Mouse (Mus musculus) WW6 (cell line): ENCODE data around the gene Fubp3.

ENCODE experiments used
- DNase-seq: peaks from one replicate; pipeline ENCODE4 v3.0.0-alpha.2; 2013; ENCODE audit warnings: low read depth, low spot score

Gene Fubp3

DNA sequence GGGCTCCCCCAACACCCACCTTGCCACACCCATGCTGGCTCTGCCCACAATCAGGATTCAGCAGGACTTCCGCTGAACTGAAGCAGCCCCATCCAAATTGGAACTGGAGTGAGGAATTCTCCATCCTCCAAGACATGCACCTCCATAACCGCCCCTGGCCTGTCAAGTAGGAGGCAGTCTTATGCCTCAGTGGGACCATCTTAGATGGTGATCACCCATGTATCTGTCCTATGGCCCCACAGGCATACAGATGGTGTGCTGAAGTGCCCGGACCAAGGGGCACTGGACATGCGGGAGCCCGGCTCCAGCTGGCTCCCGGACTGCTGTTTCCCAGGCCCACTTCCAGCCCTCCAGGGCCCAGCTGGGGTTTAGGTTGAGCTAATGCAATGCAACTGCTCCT lies 46.8 kb downstream of the Fubp3 start:
- DNase-seq: no peak

DNA sequence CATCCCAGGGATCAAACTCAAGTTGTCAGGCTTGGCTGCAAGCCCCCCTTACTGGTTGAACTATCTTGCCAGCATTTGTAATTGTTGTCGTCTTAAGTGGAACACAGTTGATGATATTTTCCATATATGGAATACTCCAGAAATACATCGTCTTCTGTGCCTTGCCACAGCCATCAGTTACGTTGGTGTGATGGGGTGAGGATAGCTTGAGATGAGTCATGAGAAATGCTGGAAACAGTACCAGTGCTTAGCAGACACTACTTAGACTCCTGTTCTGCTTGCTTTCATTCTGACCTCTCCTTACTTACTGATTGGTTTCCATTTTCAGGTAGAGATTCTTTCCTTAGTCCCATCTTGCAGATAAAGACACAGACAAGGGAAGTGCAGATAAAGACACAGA lies 61.1 kb downstream of the Fubp3 start:
- no peak for DNase-seq

DNA sequence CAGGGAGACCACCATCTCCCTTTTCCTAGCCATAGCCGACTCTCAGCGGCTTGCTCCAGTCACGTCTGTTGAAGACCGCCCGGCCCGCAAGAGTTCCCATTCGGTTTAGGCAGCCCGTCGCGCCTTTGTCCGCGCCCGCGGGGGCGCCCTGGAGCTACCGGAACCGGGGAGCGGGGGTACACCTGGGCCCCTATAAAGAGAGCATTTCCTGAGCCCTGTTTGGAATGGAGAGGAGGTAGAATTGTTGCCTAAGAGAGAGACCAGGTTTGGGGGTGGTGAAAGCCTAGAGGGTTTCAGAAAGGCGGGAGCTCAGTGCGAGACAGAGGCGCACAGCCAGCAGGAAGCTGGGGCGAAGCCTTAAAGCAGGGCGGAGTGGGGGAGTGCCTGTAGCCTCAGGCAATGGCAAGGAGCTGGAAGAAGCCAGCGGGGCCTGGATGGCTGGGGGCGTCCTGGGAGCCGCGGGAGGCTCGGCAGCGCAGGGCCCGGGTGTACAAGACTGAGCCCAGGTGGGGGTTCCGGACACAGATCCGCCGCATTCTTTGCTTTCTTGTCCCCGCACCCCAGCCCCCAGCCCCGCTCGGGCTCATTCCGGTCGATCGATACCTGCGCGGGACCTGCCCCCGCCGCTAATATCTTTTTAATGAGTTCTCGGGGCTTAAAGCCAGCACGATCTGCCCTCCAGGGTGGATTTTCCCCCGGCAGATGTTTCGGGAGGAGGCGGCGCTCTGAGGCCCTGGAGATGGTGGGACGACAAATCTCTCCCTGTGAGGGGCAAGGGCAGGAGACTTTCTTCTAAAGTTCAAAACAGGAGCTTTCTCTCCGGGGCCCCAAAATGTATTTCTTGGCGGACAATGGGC lies 63.1 kb downstream of the Fubp3 start:
- no peak for DNase-seq

DNA sequence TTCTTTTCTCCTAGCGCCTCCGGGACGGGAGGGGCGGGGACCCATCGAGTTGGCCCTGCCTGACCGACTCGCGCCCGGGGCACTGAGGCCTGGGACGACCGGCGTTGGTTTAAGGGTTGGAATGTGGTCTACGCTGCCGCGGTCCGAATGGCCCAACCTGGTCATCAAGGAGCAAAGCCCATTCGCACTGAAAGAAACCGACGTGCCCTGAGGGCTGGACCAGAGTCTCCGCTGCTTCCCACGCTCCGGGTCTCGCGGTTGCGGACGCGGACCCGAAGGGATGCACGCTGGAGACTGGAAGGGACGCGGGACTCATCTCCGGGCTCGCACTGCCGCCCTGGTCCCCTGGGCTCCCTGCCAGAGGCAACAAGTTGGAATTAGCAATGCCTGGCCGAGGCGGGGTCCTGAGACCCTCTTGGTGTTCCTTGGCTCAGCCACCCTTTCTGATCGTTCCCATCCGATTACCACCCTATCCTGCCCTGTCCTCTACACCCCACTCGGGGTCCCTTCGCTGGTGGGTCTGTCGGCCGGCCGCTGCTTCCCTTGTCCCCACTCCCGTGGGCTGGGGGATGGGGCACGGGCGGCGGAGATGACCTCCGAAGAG lies 63.8 kb downstream of the Fubp3 start:
- no peak for DNase-seq

DNA sequence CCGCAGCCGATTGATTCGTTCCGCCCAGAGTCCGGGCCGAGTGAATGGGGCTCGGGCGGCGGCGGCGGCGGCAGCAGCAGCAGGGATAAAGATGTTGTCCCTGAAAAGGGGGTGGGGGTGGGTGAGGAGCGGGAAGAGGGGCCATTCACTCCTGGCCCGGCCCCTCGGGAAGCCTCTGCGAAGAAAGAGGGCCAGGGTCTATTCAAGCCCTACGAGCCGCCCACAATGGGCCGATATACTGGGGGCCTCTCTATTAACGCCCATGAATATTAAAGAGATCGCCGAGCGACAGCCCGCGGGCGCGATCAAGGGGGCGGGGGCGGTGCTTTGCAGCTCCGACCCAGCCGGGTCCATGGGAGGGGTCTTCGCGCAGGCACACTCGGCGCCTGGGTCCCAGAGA lies 64.3 kb downstream of the Fubp3 start:
- DNase-seq: no peak

DNA sequence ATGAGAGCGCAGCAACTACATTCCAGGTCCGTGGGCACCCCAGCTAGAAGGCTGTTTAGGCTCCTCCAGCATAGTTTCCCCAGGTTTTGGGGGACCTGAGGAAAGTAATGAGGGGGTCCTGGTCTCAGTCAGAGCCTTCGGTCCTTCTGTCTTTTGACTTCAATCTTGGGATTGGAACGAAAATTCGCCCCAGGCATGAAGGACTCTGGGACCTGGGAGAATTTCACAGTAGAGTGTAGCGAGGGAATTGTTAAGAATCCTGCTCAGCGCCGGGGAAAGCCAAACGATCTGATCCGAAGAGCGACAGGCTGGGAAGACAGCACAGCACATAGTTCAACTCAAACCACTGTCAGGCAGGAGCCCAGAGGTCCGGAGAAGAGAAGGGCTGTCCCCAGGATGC lies 64.9 kb downstream of the Fubp3 start:
- DNase-seq: no peak

DNA sequence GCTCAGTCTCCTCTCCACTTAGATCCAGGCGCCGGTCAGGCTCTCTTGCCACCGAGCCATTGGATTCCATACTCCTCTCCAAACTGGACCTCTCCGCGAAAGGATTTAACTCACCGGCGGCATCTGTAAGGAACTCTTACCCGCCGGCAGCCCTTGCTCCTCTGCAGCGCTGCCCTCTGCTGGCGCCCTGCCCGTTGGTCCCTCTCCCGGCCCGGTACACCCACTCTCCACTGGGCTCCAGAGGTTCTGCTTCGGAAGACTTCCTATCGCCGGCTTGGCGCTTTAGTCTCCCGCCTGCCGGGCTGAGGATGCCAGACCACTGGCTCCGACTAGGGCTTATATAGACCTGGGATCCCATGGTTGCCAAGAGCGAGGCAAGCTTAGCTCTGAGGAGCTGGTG lies 65.4 kb downstream of the Fubp3 start:
- no peak for DNase-seq

DNA sequence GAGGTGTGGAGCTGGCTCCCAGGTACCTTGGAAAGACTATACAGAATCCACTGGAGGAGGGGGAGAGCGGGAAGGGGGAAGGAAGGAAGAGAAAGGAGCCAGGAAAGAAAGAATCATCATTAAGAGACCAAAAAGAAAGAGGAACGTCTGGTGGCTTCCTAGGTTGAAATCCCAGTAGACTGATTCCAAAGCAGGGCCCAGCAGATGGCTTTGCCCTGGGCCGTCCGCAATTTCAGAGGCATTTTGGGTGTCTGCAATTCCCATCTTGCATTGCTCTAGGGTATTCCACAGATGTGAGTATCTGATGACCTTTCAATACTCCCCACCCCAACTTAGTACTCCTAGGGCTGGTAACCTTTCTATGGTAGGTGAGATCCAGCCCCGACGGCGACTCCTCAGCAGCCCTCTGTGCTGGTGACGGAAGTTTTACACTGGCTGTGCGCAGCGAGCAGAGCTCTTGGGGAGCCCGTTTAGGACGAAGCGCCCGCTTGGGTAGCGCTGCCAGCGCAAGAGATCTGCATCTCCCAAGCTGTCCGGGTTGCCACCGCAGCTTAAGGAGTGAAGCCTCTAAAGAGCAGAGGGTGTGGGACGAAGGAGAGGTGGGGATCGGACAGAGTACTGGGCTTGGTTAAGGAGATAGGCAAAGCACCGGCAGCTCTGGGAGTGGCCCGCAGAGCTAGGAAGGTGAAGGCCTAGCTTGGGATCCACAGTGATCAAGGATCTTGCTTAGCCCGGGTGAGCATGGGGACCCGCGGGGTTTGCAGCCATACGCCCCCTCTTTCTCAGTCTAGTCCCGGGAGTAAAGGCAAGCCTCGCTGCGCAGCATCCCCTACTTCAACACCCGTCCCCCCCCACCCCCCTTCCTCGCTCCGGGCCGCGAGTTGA lies 66.4 kb downstream of the Fubp3 start:
- no peak for DNase-seq

DNA sequence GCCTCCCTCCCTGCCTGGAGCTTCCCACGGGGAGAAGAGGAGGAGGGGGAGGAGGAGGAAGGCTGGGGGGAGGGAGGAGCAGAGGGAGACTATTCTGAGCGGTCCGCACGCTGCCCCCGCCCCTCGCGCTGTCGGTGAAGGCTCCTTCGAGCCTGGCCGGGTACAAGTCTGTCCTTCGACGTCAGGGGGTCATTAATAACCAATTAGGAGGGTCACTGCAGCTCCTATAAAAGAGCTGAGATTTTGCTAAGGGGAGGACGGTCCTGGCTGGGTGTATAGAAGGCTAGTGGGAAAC lies 67.0 kb downstream of the Fubp3 start:
- DNase-seq: no peak

DNA sequence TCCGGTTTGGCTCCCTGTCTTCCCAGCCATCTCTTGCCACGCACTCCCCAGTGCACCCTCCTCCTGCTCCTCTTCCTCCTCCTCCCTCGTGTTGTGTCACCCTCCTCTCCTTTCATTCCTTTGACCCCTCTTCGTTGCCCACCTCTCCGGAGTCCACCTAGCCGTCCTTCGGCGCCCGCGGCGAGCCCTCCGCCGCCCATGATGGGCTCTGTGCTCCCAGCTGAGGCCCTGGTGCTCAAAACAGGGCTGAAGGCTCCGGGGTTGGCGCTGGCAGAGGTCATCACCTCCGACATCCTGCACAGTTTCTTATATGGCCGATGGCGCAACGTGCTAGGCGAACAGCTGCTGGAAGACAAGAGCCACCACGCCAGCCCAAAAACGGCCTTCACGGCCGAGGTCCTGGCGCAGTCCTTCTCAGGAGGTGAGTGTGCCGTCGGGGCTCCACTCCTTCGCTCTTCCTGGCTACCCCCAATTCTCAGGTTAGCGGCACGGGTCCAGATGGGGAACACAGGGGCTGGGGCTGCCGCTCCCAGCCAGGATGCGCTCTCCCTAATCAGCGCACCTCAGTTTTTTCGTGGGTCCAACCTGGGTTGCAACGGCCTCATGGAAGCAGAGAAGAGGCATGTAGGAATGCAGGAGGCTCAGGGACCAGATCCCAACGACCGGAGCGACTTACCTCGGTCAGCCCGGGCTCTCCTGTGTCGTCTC lies 67.6 kb downstream of the Fubp3 start, which contains the start of gene Prdm12:
Gene Prdm12 (plus strand): TSS at position 137 of the 708 bp plus-strand sequence.
- no peak for DNase-seq

DNA sequence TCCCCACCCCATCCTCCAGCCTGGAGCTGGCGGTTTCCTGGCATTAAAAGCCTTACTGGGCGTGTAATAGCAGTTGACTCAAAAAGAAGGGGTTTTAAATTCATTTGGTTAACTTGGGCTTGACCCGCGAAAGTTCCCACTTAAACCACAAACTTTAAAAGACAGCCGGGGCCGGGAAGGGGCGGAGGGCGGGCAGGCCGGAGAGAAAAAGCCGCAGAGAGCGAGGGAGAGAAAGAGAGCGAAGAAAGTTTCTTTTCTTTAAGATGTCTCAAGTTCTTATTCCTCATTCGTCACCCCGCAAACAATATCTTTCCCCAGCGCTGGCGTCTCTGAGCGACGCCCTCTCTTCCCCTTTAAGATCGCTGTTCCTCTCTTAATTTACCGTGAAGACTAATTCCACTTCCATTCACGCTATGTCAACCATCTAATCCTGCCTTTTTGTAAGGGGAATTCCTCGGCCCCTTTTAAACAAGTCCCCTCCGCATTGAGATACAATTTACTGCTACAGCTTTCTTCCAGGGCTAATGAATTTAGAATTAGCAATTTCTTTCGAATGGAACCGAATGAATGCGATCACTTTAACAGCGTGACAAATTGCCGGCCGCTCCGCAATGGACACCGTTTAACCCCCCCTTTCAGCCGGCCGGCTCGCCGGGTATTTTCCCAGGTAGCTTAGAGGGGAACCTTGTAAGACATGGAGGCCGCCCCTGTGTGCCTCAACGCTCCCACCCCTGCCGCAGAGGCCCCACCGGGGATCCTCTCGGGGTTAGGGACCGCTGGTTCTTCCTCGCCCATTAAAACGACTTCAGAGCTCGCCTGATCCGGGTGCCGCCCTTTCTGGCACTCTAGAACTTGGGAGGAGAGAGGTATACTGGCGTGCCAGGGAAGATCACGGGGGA lies 68.4 kb downstream of the Fubp3 start:
- DNase-seq: no peak

DNA sequence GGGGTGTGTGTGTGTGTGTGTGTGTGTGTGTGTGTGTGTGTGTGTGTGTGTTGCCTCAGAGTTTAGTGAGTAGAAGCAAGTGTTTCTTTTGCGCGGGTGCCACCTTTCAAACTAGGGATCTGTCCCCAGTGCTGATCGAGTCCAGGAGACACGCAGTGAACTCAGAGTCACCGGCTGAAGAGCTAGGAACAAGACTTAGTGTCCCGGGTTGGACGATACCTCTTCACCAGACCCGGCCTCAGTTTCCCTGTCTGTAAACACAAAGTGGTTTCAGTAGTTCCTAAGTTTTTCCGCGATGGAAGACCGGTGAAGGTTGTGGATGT lies 69.0 kb downstream of the Fubp3 start:
- no peak for DNase-seq

DNA sequence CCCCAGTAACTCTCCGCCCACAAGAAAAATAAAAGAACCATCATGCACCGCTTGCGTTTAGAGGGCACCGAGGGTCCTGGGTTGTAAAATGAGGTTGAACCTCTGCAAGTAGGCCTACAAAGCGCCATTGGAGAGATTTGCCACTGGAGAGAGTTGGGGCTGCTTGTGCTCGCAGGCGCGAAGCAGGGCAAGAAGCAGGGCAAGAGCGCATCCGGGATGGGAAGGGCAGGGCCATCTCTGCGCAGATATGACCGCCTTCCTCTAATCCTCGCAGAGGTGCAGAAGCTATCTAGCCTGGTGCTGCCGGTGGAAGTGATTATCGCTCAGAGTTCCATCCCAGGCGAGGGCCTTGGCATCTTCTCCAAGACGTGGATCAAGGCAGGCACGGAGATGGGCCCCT lies 69.5 kb downstream of the Fubp3 start:
- DNase-seq: no peak

DNA sequence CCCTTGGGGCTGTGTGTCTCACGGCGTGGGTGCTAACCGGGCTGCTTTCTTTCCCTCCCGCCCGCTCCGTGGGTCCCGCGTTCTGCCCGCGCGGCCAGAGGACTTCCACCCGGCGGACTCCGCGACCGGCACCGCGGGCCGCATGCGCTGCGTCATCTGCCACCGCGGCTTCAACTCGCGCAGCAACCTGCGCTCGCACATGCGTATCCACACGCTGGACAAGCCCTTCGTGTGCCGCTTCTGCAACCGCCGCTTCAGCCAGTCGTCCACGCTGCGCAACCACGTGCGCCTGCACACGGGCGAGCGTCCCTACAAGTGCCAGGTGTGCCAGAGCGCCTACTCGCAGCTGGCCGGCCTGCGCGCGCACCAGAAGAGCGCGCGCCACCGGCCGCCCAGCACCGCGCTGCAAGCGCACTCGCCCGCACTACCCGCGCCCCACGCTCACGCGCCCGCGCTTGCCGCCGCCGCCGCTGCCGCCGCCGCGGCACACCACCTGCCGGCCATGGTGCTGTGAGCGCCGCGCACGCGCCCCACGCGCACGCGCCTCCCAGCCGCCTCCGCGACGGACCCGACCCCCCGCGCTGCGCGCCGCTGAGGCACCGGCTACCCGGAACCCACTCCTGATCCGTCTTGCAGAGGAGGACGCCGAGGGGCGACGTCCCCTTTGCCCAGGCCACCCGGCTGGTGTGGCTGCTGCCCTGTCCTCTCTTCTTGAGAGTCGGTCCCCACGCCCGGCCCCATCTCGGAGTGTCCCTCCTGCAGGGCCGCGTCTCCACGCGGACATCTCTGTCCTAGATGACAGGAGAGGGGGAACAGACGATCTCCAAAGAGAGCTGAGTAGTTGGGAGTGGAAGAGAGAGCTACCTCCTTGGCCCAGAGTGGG lies 81.8 kb downstream of the Fubp3 start:
- no peak for DNase-seq

DNA sequence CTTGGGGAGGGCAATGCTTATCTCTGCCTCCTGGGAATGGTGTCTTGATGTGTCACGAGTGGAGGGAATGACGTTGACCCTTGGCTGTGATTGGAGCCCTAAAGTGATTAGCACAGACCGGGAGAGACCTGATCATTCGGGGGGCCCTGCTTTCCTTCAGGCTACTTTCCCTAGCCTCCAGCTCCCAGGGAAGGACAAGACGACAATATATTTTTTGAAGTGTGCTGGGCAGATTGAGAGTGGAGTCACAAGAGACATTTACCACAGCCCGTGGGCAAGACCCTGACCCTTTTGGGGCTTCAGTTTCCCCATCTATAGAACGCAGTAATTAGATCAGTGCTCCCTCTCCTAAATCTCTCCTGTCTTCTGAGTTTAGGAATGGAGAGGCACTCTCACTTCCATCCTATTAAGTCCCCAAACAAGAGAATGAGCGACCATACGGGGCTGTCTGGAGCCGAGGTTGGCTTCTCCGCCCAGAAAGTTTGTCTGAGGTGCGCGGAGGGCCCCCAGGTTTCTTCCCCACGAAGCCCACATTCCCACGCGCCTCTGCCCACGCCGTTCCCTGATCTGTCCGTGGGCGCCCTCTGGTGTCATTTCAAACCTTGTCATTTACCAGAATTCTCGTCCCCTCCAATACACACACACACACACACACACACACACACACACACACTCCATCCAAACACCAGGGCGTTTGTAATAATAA lies 82.6 kb downstream of the Fubp3 start:
- DNase-seq: no peak

DNA sequence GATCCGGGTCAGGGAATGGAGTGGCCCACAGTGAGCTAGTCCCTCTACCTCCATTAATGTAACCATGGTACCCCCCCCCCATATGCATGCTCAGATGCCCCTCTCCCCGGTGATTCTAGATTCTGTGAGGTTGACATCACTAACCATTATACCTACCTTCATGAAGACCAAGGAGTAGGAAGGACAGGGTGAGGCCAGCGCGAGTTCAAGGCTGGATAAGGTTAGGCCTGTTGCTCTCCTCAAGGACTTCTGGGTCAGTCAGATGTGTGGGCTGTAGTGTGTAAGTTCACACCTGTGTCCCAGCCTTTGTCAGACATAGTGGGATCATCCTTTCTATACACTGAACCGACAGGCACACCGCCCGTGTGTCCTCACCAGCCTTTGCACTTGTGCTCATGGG lies 83.9 kb downstream of the Fubp3 start:
- no peak for DNase-seq

DNA sequence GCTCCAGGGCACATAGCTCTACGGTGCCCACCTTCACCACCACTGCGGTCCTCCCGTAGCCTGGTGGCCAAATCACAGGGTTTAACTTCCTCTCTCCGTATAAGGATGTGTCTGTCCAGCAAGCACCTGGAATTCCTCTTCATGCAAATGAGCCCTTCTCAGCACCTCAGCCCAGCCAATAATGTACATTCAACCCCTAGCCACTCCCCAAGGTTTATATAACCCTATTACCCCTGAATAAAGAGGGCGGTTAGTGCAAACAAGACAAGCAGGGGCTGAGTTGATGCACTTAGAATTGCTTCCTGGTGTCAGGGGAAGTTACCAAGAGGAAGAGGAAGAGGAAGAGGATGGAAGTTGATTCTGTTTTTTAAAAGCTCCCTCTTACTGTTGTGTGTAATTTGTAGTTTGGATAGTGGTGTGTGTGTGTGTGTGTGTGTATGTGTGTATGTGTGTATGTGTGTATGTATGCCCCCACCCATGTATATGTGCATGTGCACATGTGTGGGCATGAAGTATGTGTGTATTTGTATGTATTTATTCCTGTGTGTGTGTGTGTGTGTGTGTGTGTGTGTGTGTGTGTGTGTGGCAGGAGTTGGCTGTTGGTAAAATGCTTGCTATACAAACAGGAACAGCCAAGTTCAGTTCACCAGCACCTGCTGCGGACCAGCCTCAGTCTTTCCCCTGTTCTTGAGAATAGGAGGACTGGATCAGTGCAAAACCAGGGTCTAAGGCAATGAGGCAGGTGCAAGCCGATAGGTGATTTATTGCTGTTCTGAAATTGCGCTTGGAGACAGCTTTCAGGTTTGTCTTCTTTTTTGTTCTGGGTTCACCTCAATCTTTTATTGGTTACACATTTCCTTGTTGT lies 90.7 kb downstream of the Fubp3 start:
- DNase-seq: no peak

DNA sequence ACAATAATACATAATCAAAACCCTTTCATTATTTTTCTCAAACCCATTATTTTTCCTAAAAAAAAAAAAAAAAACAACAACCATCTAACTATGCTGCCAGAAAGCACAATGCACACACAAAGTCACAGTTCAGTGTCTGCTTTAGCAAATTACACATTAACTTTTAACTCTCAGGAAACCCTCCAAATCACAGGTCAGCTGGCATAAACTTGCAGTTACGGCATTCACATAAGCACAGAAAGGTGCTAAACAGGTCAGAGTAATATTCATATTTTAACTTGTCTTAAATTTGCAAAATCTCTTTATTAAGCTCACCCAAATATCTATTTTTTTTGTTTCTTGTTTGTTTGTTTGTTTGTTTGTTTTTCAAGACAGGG lies 91.3 kb downstream of the Fubp3 start:
- DNase-seq: no peak
